Mouse (Mus musculus) small intestine, adult 2 months (tissue): ENCODE data around the gene Arih2.

Experiments
- CTCF ChIP-seq: fragments of 200-500 bp; IDR thresholded peaks from 2 replicates; pipeline ENCODE4 v1.5.1; 2012; ENCODE audit warnings: low read depth, mild to moderate bottlenecking, control low read depth, inconsistent platforms, low read length, moderate library complexity, mixed read lengths; ENCODE audit not compliant: insufficient replicate concordance, insufficient read length; ENCODE audit errors: extremely low read depth
- POLR2A ChIP-seq: fragments of 200-500 bp; IDR thresholded peaks from 2 replicates; pipeline ENCODE4 v1.6.1; 2012; ENCODE audit warnings: low read depth, mild to moderate bottlenecking, control low read depth, inconsistent platforms, low read length, moderate library complexity

- TF ChIP-seq CTCF (no peak), POLR2A (no peak)
Measured at GRCm38 (mm10) chr9:108589229-108589628, 60.0 kb downstream of the Arih2 start.
